Mouse (Mus musculus) lung, embryonic 16.5 days (tissue): ENCODE measurements around the gene Wrap73. TPM values are rescaled to one million over a fixed set of nuclear protein-coding genes. Genes with fewer than 3 reads are reported as not detected.

Source experiments
- ATAC-seq: fragments of 200-750 bp; cut with Nextera tagmentation; 2 replicates; pipeline ENCODE4 v1.8.0; 2017; ENCODE audit warnings: low read depth, mild to moderate bottlenecking, moderate library complexity
- H3K27ac ChIP-seq: fragments of 300-500 bp; sonication (generic); 2 replicates; pipeline ENCODE4 v1.5.1; 2014; ENCODE audit warnings: mild to moderate bottlenecking, control low read depth, low read length
- H3K27me3 ChIP-seq: fragments of 300-500 bp; sonication (generic); 2 replicates; pipeline ENCODE4 v1.6.1; 2014; ENCODE audit warnings: low read depth, low read length, mixed read lengths; ENCODE audit not compliant: control insufficient read depth, insufficient read depth
- H3K36me3 ChIP-seq: fragments of 300-500 bp; sonication (generic); 2 replicates; pipeline ENCODE4 v1.6.1; 2014; ENCODE audit warnings: low read length; ENCODE audit not compliant: control insufficient read depth, insufficient read depth
- H3K4me1 ChIP-seq: fragments of 300-500 bp; sonication (generic); replicated peaks from 2 replicates; pipeline ENCODE4 v1.6.1; 2014; ENCODE audit warnings: low read length, mixed read lengths; ENCODE audit not compliant: control insufficient read depth, insufficient read depth
- H3K4me2 ChIP-seq: fragments of 300-500 bp; sonication (generic); 2 replicates; pipeline ENCODE4 v1.6.1; 2014; ENCODE audit warnings: low read depth, low read length, control low read depth
- H3K4me3 ChIP-seq: fragments of 300-500 bp; sonication (generic); 2 replicates; pipeline ENCODE4 v1.5.1; 2014; ENCODE audit warnings: mild to moderate bottlenecking, low read length, control low read depth
- H3K9ac ChIP-seq: fragments of 300-500 bp; sonication (generic); 2 replicates; pipeline ENCODE4 v1.6.1; 2014; ENCODE audit warnings: low read length, control low read depth
- H3K9me3 ChIP-seq: fragments of 300-500 bp; sonication (generic); 2 replicates; pipeline ENCODE4 v1.6.1; 2016; ENCODE audit warnings: low read length; ENCODE audit not compliant: control insufficient read depth
- WGBS: fragments of 180-500 bp; shearing (Covaris S2); extraction: QIAGEN DNeasy Blood & Tissue Kit; methylation state at CpG from one replicate; pipeline ENCODE4 v1.1.7; 2014; 5-methylcytosine and 5-hydroxymethylcytosine counted together
- polyA plus RNA-seq: library from polyadenylated mRNA; unstranded; fragments of >200 nt; fragmentation: Nextera tagmentation; extraction: Ambion mirVana; gene quantifications from 2 replicates; pipeline ENCODE4 v1.2.1, GENCODE M21; 2015

Gene Wrap73
- polyA plus RNA-seq, 1 experiment from 2014 or later: 36.0 TPM

DNA sequence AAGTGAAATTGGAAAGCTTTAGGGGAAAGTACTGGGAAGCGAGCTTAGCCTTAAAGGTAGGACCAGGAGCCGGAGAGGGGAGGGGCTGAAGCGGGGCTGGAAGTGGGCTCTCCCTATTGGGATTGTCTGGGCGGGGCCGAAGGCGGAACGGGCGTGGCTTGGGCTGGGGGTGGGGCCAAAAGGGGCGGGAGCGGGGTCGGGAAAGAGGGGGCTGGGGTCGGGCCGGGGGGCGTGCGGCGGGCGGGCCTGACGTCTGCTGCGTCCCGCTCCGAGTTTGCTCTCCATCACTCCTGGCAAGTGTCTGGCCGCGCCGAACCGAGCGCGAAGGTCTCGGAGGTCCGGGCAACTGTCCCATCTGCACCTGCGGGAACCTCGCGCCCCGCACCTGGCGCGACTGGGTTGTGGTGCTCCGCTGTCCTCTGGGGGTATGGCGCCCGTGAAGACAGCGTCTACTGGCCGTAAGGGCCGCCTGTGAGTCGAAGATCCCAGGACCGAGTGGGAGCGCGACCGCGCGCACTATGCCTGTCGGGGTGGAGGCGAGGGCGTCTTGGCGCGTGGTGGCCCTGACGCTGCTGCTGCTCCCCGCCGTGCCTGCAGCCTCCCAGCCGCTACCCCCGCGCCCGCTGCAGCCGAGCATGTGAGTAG lies 28.5 kb downstream of the Wrap73 start, which contains the start of gene Megf6:
TSS of gene Megf6 (plus strand) at position 225 of the 645 bp plus-strand sequence.
- peak within 1 kb of the TSS; percentile 68 for H3K4me2 ChIP-seq
- peak within 1 kb of the TSS; percentile 47 for H3K4me3 ChIP-seq
- WGBS: under 1% methylated on average over 42 of the region's 61 CpGs
- H3K27ac ChIP-seq: no peak within 1 kb of the TSS
- peak within 1 kb of the TSS; percentile 59 for H3K9ac ChIP-seq
- no peaks in the 10 kb centered on the region for H3K36me3 ChIP-seq
- H3K27me3 ChIP-seq: peaks cover 44% of the 10 kb centered on the region
- no peaks in the 10 kb centered on the region for H3K9me3 ChIP-seq
- H3K4me1 ChIP-seq: peaks cover 10% of the 10 kb centered on the region
- peak; percentile 71 for ATAC-seq

DNA sequence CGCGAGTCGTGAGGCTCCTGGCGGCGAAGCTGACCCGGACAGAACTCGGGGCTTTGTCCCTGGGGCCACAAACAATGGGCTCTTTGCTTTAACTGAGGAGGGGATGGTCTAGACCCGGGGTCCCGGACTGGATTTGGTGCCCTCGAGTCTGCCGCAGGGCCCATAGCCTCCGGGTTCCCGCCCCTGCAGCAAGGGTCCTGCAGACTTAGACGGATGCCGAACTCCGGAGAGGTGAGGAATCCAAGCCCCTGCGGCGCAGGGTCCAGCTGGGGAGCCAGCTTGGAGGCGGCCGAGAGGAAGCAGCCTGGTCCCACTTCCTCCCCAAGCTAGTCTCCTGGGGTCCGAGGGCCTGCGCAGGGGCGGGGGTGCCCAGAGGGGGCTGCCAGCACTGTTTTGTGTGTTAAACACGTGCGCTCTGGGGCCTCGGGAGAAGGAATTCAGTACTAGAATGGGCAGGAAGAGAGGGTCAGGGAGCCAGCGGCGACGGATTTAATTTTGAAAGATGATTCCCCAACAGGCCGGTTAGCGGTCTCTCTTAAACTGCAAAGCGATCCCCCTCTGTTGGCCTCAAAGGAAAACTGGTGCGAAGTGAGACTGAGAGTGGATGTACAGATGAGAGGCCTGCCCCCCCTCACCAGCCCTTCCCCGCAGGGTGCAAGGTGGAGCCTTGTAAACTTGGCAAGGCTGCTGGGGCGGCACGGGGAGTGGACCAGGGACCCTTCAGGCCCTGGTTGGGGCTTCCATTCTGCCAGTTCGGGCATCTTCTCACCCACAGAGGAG lies 29.2 kb downstream of the Wrap73 start:
- ATAC-seq: peak; percentile 20; the same call in 1 of the 2 replicates
- no peaks in the 10 kb centered on the region for H3K9me3 ChIP-seq
- peak overlapping the region; percentile 68 for H3K4me2 ChIP-seq
- peak overlapping the region; percentile 59 for H3K9ac ChIP-seq
- H3K36me3 ChIP-seq: no peaks in the 10 kb centered on the region
- peak overlapping the region; percentile 47 for H3K4me3 ChIP-seq
- H3K4me1 ChIP-seq: peaks cover 10% of the 10 kb centered on the region
- no peak overlapping the region for H3K27ac ChIP-seq
- under 1% methylated on average over 37 of the region's 37 CpGs for WGBS
- H3K27me3 ChIP-seq: peaks cover 44% of the 10 kb centered on the region

DNA sequence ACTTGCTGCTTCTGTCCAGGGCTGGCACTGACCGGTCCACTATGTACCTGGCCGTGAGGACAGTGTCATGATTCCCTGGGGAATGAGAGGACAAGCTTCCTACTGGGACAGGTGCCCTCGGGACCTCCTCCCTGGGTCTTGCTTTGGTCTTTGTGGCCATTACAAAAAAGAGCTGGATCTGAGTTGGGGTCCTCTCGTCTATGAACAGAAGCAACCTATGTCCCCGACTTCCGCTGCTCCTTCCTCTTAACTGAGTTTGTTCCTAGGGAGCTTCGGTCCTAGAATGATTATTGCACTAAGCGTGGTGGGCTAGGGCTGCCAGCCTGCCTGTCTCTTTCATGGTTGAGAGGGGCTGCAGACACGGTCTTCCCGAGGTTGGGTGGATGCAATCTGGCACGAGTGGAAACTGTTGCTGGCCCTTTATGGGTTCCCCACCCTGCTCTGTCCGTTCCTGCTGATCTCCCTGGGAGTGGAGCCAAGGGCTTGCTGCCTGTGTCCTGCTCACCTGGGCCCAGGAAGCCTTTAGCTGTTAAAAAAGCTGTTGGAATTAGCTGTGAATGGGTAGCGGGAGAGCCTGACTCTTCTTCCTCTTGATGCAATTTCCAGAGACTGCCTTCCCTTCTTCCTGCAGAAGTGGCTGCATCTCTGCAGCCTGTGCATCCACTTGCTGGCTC lies 29.9 kb downstream of the Wrap73 start:
- Histone ChIP-seq H3K9me3 (no peaks in the 10 kb centered on the region), H3K36me3 (no peaks in the 10 kb centered on the region), H3K27me3 (peaks cover 44% of the 10 kb centered on the region), H3K27ac (no peak overlapping the region), H3K4me1 (peaks cover 10% of the 10 kb centered on the region), H3K9ac (no peak overlapping the region), H3K4me2 (peak overlapping the region; percentile 68), H3K4me3 (peak overlapping the region; percentile 47)
- no peak for ATAC-seq
- 37% methylated on average over 13 of the region's 13 CpGs for WGBS

DNA sequence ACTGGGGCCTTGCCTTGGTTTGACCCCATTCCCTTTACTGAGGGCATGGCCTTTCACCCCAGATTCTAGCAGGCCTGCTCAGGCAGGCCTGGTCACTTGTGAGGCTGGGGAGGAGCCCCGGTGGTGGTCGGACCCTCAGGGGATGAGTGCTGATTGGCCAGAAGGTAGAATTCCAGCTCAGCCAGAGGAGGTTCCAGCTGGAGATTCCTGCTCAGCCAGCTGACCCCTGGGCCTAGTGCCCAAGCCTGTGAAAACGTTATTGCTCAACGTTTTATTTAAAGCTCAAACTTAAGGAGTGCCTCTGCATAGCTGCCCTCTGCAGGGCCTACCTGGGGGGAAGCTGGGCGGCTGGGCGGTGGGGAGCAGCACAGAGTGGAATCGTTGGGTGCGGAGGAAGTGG lies 35.1 kb downstream of the Wrap73 start:
- Histone ChIP-seq H3K9ac (no peak overlapping the region), H3K27ac (peak overlapping the region; percentile 78), H3K36me3 (no peaks in the 10 kb centered on the region), H3K4me2 (no peak overlapping the region), H3K9me3 (no peaks in the 10 kb centered on the region), H3K4me3 (no peak overlapping the region), H3K27me3 (peaks cover 7% of the 10 kb centered on the region), H3K4me1 (peaks cover 7% of the 10 kb centered on the region)
- ATAC-seq: peak; percentile 86
- 45% methylated on average over 8 of the region's 8 CpGs for WGBS

DNA sequence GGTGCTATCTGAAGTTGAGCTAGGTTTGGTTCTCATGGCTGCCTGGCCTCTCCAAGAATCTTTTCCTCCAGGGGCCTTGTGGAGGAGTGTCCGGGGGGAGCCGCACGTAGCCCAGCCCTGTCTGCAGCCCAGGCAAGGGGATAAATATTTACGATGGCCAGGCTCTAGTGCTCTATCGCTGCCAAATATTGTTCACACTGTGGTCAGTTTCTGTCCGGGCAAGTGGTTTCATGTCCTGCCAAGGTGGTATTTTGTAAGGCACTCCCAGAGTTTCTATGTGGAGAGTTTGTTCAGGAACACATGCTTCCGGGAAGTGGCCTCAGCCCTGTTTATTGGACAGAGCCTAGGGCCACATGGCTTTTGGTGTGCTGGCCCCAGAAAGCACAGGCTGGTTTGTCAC lies 38.8 kb downstream of the Wrap73 start:
- Histone ChIP-seq H3K36me3 (no peaks in the 10 kb centered on the region), H3K27me3 (no peaks in the 10 kb centered on the region), H3K4me3 (no peak overlapping the region), H3K4me2 (no peak overlapping the region), H3K9me3 (no peaks in the 10 kb centered on the region), H3K4me1 (peaks cover 7% of the 10 kb centered on the region), H3K9ac (no peak overlapping the region), H3K27ac (peak overlapping the region; percentile 59)
- peak; percentile 39; the same call in 1 of the 2 replicates for ATAC-seq
- 51% methylated on average over 7 of the region's 7 CpGs for WGBS

DNA sequence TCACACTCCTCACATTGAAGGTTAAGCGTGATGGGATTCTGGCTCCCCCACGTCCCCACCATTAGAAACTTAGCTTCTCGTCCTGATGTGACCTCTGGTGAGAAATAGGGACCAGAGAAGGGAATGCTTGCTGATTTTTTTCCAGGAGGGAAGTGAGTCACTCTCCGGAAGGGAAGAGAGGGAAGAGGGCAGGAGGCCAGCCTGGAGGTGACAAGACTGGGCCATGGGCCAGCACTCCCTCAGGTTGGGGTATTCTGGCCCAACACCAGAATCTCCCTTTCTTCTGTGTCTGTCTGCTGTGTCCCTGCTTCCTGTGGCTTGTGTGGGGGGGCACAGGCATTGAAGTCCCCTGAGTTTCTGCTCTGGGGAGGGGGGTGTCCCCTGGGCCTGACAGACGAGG lies 41.4 kb downstream of the Wrap73 start:
- Histone ChIP-seq H3K4me1 (no peaks in the 10 kb centered on the region), H3K27ac (no peak overlapping the region), H3K4me3 (no peak overlapping the region), H3K4me2 (no peak overlapping the region), H3K27me3 (no peaks in the 10 kb centered on the region), H3K9me3 (no peaks in the 10 kb centered on the region), H3K36me3 (no peaks in the 10 kb centered on the region), H3K9ac (no peak overlapping the region)
- 49% methylated on average over 5 of the region's 5 CpGs for WGBS
- no peak for ATAC-seq

DNA sequence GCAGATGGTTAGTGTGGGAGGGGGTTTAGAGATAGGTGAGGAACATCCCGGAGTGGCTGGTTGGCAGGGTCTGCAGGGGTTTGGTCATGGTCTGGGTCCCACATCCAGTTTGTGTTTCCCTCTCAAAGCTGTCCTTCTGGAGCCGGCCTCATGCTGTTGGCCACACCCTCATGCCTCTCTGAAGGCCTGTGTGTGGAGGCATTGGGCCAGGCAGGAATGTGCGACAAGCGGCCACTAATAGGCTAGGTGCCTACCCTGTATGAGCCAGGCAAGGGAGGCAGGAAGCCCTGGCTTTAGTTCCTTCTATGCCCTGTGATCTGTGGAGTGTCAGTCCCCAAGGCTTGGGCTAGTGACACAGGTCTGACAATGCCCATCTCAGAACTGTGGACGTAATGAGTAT lies 42.8 kb downstream of the Wrap73 start:
- WGBS: 62% methylated on average over 5 of the region's 5 CpGs
- ATAC-seq: no peak
- Histone ChIP-seq H3K27me3 (no peaks in the 10 kb centered on the region), H3K4me3 (no peak overlapping the region), H3K9me3 (no peaks in the 10 kb centered on the region), H3K36me3 (no peaks in the 10 kb centered on the region), H3K4me2 (no peak overlapping the region), H3K9ac (no peak overlapping the region), H3K27ac (no peak overlapping the region), H3K4me1 (no peaks in the 10 kb centered on the region; the same call in 1 of the 2 replicates)

DNA sequence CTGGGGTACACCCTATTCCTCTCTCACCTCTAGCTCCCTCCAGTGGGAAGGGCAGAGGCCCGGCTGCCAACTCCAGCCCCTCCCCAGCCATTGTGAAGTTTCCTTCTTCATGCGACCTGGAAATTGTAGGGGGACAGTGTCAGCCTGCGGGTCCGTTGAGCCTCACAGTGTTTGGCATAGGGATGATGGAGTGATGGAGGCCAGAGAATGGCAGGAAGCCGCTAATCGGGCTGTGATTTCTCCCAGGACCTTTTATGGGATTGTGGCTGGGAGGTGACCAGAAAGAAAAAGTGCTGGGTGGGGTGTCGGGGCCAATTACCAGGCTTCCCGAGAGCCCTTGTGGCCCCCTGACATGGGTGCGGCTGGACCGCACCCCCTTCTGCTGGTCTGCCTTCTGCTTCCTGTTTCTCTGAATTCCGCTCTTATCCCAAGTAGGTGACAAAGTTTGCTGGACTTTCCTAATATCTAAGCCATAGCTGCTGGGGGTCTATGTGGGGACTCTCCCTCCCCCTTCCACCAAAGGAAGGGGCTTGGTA lies 43.9 kb downstream of the Wrap73 start:
- peak; percentile 46; the same call in 1 of the 2 replicates for ATAC-seq
- H3K36me3 ChIP-seq: no peaks in the 10 kb centered on the region
- peak overlapping the region; percentile 59 for H3K27ac ChIP-seq
- no peaks in the 10 kb centered on the region for H3K9me3 ChIP-seq
- no peak overlapping the region for H3K9ac ChIP-seq
- H3K4me1 ChIP-seq: no peaks in the 10 kb centered on the region; the same call in 1 of the 2 replicates
- no peaks in the 10 kb centered on the region for H3K27me3 ChIP-seq
- WGBS: 58% methylated on average over 11 of the region's 11 CpGs
- no peak overlapping the region for H3K4me3 ChIP-seq
- no peak overlapping the region for H3K4me2 ChIP-seq

DNA sequence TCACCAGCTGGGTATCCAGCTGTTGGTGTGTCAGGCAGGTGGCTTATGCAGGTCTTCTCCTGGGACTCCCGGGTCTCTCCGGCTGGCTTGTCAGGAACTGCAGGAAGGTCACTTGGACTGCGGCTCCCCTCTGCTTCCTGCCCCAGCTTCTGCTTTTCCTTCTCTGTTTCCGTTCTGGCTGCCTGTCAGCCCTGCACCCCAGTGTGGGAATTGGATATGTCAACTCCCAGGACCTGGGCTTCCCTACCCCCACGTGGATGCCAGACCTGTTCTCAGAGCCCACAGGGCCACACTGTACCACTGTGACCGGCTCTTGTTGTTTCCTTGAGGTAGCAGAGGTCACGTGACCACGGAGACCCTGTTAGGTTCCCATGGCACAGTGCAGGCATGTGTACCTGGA lies 46.8 kb downstream of the Wrap73 start:
- H3K4me3 ChIP-seq: no peak overlapping the region
- H3K36me3 ChIP-seq: no peaks in the 10 kb centered on the region
- H3K27ac ChIP-seq: no peak overlapping the region
- H3K9ac ChIP-seq: no peak overlapping the region
- H3K4me2 ChIP-seq: no peak overlapping the region
- no peaks in the 10 kb centered on the region; the same call in 1 of the 2 replicates for H3K9me3 ChIP-seq
- no peaks in the 10 kb centered on the region for H3K27me3 ChIP-seq
- 47% methylated on average over 8 of the region's 8 CpGs for WGBS
- ATAC-seq: 0 out of 2 replicates have a peak, but pooled peaks have one; percentile 10
- H3K4me1 ChIP-seq: no peaks in the 10 kb centered on the region; the same call in 1 of the 2 replicates
